Mouse (Mus musculus) retina, postnatal 7 days (tissue): ENCODE data around the gene Zfp963.

Source experiments
- DNase-seq: peaks from one replicate; pipeline ENCODE4 v3.0.0-alpha.2; 2012; ENCODE audit warnings: low read depth, low spot score

Zfp963 gene

DNA sequence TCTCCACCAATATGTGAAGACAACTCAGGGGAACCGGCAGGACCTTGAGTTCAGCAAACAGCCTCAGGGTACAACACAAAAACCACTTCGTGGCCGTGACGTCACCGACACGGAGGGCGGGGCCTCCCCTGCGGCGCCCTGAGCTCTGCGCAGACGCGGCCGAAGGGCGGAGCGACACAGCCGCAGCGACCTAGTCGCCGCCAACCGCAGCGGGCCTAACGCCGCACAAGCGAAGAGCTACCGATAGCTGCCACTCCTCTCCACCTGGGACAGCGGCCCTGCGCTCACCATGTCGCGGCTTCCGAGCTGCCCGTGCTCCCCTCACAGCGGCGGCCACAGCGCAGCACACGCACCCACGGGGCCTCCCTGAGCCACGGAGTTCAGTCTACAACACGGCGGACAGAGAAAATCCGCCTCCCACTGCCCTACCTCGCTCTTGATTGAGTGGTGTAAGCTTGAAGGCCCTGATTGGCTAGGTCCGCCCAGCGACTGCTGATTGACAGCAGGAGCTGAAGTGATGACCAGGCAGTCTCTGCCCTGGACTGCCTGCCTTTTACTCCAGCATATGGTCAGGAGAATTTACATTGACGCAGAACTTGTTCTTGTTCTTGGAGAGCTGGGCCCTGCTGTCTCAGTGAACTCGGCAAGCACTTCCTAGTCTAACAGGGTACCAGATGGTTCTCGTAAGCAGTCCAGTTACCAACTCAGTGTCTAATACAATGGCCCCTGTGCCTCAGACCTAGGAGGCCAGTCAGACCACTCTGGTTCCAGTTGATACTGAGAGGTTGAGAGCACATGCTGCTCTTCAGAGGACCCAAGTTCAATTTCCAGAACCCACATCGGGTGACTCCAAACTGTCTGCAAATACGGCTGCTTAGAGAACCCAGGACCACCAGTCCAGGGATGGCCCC, at the start of gene Zfp963:
Gene Zfp963 (minus strand): TSS at position 427 of the 911 bp plus-strand sequence.
- peak; percentile 84 for DNase-seq

DNA sequence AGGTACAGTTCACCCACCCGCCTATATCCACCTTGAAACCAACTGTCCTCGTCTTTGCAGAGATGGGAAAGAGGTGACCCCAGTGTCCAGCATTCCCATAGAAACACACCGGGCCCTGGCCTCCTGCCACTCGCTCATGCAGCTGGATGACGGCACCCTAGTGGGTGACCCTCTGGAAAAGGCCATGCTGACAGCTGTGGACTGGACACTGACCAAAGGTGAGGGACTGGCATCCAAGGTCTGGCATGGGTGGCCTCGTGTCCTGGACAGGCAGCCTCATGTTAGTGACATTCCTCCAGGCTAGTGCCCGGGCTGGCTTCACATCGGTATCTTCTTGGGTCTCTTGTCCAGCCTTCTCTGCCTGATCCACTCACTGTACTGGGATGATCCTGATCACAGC, 49.5 kb upstream of the Zfp963 start:
- DNase-seq = no peak

DNA sequence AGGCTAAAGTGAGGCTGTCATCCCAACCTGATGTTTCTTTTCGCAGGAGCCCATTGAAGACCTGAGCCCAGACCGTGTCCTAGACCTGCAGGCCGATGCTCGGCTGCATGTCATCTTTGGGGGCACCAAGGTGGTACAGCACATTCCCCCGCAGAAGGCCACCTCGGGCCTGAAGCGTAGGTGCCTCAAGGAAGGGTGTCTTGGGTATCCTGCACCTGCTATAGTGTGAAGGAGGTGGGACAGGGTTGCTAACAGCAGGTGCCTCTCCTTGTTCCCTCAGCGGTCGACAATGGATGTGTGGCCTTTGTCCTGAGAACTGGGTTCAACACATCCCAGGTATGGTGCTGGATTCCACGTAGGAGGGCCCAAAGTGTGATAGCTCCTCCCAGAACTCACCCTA, 47.9 kb upstream of the Zfp963 start:
- no peak for DNase-seq

DNA sequence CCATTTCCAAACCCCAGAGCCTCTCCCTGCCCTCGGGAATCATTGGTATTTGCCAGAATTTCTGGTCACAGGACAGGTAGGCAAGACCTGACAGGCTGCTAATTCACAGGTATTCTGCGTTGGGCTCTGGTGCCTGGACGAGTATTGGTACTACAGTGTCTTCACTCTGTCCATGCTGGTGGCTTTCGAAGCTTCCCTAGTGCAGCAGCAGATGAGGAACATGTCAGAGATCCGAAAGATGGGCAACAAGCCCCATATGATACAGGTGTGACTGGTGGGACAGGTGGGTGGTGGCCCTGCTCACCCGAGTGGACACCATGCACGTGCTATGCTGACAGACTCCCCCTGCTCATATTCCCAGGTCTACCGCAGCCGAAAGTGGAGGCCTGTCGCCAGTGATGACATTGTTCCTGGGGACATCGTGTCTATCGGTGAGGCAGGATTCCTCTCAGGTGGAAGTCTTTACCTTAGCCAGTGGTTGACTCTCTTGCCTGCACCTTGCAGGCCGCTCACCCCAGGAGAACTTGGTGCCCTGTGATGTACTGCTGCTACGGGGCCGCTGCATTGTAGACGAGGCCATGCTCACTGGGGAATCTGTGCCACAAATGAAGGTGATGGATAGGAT, 47.1 kb upstream of the Zfp963 start:
- DNase-seq = no peak

DNA sequence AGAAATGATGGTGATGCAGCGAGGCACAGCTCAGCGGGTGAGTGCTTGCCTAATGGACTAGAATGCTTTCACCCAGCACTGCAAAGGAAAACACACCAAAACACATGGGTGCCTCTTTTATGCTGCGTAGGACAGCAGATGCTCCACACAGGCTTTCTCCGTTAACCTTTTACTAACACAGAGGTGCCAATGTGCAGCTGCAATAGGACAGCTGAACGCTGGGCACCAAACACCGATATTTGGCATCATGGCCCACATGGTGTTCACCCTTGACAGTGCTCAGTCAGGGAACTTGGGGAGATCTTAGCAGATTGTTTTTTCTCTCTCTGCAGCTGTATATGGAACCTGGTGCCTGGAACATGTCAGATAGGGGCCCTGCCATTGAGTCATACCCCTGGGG, 45.1 kb upstream of the Zfp963 start:
- DNase-seq = no peak

DNA sequence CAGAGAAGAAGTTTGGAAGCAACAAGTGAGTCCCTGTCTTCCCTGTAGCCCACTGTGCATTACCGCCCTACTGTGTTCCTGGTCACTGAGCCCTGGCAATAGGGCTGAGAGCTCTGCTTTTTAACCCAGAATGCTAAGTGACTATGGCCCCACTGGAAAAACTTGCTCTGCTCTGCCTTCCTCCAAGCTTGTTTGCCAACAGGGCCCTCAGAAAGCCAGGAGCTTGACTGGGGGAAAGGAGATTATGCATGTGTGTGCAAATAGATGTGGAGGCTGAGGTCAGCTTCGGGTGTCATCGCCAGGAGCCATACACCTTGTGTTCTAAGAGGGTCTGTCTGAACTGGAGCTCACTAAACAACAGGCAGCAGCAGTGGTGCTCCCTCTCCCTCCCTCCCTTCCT, 44.3 kb upstream of the Zfp963 start:
- DNase-seq = no peak

DNA sequence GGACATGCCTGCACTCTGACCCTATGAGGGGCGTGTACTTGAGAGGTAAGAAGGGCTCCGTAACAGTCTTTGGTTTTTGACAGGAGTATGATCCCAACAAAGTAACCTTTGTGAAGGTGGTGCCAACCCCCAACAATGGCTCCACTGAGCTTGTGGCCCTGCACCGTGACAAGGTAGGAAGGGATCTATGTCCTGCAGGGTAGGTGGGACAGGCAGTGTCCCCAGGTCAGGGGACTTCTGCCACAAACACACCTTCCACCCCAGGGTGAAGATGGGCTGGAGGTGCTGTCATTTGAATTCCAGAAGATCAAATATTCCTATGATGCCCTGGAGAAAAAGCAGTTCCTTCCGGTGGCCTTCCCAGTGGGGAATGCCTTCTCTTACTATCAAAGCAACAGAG, 43.9 kb upstream of the Zfp963 start:
- no peak for DNase-seq

GRCm38 (mm10) chr8:69791415-69792068, 41.8 kb upstream of the Zfp963 start:
- no peak for DNase-seq

- DNase-seq = peak; percentile 84
Observed at GRCm38 (mm10) chr8:69790773-69791367, 41.1 kb upstream of the Zfp963 start, which contains the start of the genes Atp13a1 and Zfp866. Gene Atp13a1 (plus strand): TSS chr8:69791163. Gene Zfp866 (minus strand): TSS chr8:69791178.

- DNase-seq = no peak
Observed at GRCm38 (mm10) chr8:69790364-69790763, 40.6 kb upstream of the Zfp963 start.

DNA sequence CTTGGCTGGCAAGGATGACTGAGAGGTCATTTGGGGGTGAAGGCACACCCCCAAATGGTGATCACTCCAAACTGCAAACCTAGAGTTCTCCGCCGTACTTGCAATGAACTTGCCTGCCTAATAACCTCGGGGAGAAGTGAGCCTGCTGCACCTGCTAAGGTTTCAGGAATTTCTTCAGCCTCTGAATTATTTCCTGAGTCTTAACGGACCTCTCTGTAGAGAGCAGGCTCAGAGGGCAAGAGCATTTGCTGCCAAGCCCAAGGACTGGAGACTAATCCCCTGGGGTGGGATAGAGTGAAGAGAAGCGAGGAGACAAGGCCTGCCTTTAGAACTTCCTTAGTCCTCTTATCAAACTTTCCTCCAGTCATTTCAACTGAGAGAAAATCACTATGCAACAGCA, 40.0 kb upstream of the Zfp963 start:
- no peak for DNase-seq

DNA sequence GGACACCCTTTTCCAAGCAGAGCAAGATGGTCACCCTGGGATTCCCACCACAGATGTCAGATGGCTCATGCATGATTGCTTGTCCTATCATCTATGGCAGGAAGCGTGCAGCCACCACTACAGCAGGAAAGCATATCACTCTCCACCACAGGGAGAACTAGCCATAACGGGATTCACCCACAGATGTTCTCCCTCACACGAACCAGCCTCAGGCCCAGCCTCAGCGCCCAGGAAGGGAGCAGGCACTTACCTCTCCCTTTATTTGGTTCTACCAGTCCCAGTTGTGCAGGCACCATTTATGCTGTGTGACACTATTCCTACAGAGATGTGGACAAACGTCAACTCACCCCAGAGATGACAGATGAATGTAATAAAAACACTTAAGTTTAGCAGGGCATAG, 39.3 kb upstream of the Zfp963 start:
- no peak for DNase-seq

GRCm38 (mm10) chr8:69777111-69777510, 27.3 kb upstream of the Zfp963 start:
- DNase-seq = no peak

GRCm38 (mm10) chr8:69775149-69775534, 25.4 kb upstream of the Zfp963 start:
- no peak for DNase-seq

DNA sequence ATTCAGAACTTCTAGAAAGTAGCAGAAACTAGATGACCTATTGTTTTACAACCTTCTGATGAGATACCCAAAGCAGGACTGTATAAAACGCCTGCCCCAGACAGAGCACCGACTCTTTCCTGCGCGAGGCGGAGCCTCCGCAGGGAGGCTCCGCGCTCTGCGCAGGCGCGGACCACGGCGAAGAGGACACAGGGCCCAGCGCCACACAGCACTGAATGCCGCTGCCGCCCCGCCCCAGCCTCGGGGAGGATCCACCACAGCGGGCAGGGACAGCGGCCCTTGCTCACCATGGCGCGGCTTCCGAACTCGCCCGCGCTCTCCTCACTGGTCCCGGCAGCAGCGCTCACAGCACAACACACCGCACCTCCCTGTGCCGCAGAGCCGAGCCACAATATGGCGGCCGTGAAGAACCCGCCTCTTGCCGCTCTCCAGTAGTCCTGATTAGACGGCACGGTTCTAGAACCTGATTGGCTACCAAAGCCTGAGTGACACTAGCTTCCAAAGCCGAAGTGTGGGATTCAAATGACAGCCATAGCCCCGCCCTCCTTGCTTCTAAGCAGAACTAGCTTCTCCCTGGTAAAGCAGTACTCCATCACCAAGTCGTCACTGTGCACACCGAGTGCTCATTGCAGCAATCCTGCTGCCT, 24.9 kb upstream of the Zfp963 start, which contains the start of gene Gm20422:
Gene Gm20422 (minus strand): TSS at position 384 of the 646 bp plus-strand sequence.
- peak; percentile 91 for DNase-seq

DNA sequence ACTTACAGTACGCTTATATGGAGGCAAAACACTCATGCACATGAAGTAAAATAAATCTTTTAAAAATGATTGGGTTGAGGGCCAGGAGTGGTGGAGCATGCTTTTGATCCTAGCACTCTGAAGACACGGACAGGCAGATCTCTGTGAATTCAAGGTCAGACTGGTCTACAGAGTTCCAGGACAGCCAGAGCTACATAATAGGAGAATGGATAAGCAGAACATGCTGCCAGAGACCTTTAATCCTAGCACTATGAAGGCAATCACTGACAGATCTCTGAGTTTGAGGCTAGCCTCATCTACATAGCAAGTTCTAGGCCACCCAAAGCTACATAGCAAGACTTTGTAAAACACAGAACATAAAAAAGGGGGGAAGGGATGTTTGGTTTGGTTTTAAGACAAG, 22.3 kb upstream of the Zfp963 start:
- no peak for DNase-seq

DNA sequence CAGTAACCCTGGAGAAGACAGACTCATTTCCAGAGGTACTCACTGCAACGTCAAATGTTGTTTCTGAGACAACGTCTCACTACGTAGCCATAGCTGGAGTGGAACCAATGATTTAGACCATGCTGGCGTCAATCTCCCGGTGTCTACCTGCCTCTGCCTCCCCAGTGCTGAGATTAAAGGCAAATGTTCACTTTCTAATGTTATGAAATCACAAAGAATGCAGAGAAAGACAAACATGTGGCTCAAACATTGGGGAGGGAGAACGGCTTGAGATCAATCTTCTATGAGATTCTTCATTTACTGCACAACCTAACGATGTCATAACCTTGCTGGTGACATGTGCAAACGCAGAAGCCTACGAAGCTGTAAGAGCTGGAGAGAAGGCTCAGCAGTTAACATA, 21.5 kb upstream of the Zfp963 start:
- no peak for DNase-seq

DNA sequence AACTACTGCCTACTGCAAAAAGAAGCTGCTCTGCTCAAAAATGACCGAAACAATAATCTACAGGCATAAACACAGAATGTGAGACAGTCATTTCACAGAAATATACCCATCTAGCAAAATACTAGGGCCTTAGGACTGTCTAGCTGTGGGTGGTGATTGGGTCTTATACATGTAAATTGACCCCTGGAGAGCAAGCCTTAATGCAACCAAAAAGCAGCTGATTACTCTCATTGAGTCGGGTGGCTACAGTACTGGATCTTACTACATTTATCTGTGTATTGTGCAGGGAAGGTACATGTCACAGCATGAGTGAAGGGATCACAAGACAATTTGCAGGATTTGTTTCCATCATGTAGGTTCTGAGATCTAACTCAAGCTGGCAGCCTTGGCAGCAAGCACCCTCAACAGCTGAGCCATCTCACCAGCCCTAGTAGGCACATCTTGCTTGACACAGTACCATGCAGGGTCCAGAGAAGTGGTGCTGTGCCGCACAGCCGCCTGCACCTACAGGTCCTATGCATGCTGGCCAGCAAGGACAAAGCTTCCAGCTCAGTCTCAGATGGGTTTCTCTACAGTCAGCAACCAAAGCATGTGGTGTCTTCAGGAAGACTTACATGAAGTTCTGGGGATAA, 12.2 kb upstream of the Zfp963 start:
- DNase-seq = no peak

DNA sequence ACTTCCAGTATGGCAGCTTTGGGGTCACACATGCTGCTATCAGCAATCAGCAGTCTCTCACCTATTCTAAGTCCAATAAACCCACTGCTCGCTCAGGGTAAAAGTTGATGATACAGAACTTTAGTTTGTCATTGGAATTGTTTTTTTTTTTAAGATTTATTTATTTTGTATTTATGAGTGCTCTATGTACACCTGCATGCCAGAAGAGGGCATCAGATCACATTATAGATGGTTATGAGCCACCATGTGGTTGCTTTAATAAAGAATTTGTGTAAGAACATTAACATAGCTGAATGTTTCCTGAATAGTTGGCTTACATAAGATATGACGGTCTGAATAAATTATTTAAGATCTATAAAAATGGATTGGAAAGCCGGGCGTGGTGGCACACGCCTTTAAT, 8.5 kb upstream of the Zfp963 start:
- DNase-seq = no peak

- no peak for DNase-seq
Observed at GRCm38 (mm10) chr8:69752437-69752836, 2.7 kb upstream of the Zfp963 start.

DNA sequence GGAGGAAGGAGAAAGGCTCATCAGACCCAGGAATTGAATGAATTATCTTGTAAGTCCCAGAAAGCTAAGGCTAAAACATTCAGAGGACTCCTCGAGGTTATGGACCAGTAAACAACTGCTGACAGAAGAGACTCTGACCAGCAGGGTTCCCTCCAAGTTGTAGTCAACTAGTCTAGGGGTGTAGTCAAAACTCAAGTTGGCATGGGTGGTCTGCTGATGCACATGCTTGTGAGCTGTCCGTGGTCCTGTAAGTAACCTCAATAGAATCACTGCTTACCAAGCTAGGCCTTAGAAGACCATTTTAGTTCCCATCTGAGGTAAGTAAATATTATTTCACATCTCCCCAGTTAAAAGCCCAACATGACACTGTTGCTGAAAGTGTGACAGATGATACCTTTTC, 8.5 kb downstream of the Zfp963 start:
- no peak for DNase-seq
